Mouse (Mus musculus) CH12.LX (cell line): ENCODE results near the gene Tbca.

Source experiments
- CTCF ChIP-seq, 2 experiments: IDR thresholded peaks in 1 of 2; conservative IDR thresholded peaks in 1 of 2; 2 replicates each; pipeline ENCODE4 v1.5.1; 2011 to 2012; ENCODE audit warnings: low read depth in 2 of 2, low read length in 2 of 2, improper control_type of control experiment in 1 of 2, inconsistent platforms in 1 of 2, mild to moderate bottlenecking in 1 of 2, moderate library complexity in 1 of 2
- ETS1 ChIP-seq: conservative IDR thresholded peaks from 2 replicates; pipeline ENCODE4 v1.6.1; 2012; ENCODE audit warnings: low read depth, mild to moderate bottlenecking, inconsistent platforms, low read length, improper control_type of control experiment, moderate library complexity
- GABPA ChIP-seq: IDR thresholded peaks from 2 replicates; pipeline ENCODE4 v1.6.1; 2012; ENCODE audit warnings: low read depth, low read length, improper control_type of control experiment, inconsistent platforms; ENCODE audit not compliant: insufficient replicate concordance
- HCFC1 ChIP-seq: IDR thresholded peaks from 2 replicates; pipeline ENCODE4 v1.6.1; 2012; ENCODE audit warnings: low read depth, mild to moderate bottlenecking, inconsistent platforms, low read length, improper control_type of control experiment
- JUND ChIP-seq: conservative IDR thresholded peaks from 2 replicates; pipeline ENCODE4 v1.6.1; 2011; ENCODE audit warnings: low read depth, low read length, improper control_type of control experiment
- MXI1 ChIP-seq: IDR thresholded peaks from 2 replicates; pipeline ENCODE4 v1.6.1; 2011; ENCODE audit warnings: mild to moderate bottlenecking, low read depth, low read length, improper control_type of control experiment
- POLR2A ChIP-seq: IDR thresholded peaks from 2 replicates; pipeline ENCODE4 v1.6.1; 2011; ENCODE audit warnings: low read depth, mild to moderate bottlenecking, improper control_type of control experiment, low read length
- RCOR1 ChIP-seq: conservative IDR thresholded peaks from 2 replicates; pipeline ENCODE4 v1.6.1; 2012; ENCODE audit warnings: low read depth, mild to moderate bottlenecking, inconsistent platforms, low read length, improper control_type of control experiment
- SIN3A ChIP-seq: IDR thresholded peaks from 2 replicates; pipeline ENCODE4 v1.6.1; 2012; ENCODE audit warnings: low read length, improper control_type of control experiment, inconsistent platforms
- TBP ChIP-seq: conservative IDR thresholded peaks from 2 replicates; pipeline ENCODE4 v1.6.1; 2011; ENCODE audit warnings: low read depth, low read length, improper control_type of control experiment
- TCF12 ChIP-seq: IDR thresholded peaks from 2 replicates; pipeline ENCODE4 v1.6.1; 2014; ENCODE audit warnings: low read depth, mild to moderate bottlenecking, inconsistent platforms, low read length, improper control_type of control experiment

DNA sequence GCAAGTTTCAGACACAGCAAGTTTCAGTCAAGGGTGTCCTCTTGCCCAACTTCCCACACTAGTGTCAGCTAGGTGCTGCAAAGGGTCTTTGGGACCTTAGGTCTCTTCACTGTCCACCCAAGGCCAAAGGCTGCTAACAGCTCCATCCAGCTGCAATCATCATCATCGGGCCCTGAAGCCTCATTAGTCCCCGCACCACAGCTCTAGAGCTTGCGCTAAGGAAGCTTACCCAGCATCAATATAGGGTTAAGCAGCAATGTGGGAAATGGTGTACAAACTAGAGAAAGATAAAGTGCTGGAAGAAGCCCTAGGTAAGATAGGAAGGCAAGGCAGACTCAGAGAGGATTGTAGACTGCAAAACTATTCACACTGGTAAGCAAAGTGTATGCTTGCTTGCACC, 92.5 kb downstream of the Tbca start:
- TF ChIP-seq TCF12 (no peak), SIN3A (no peak), HCFC1 (no peak), JUND (no peak), CTCF (conservative IDR thresholded peaks at IDR 0.05 in 1 of 2, IDR thresholded peaks at IDR 0.05 in 1 of 2; ENCODE audit: low read depth in 2 of 2, low read length in 2 of 2) (no peak), ETS1 (no peak), RCOR1 (no peak), POLR2A (no peak), GABPA (no peak), TBP (no peak), MXI1 (no peak)
